9 mouse cellular contexts compared by ENCODE assay signal in the genomic region with DNA sequence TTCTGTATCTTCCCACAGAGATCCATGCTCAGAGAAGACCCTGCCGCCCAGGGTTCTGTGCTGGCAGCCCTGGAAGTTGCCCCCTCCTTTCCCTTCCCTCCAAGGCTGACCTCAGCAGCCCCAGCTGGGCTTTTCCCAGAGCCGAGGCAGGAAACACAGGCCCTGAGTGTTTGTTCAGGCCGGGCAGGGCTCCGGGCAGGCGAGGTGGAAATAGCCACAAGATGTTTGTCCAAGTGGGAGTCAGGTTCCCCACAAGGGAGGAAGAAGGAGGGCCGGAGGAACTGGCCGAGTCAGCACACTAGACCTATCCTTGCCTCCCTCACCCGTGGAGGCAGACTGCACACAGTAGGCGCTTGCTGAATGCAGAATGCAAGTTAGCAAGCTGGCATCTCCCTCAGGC. TPM values are rescaled to one million over a fixed set of nuclear protein-coding genes. Genes with fewer than 3 reads are reported as not detected.
A peak's percentile ranks its signal among the peaks of the same experiment; 100 is the strongest.
DNase-seq lines count a peak whose midpoint lies in the region; ATAC-seq and TF ChIP-seq lines count a peak whose summit lies in the region.
"Had no signal": no experiment of that assay in that cellular context is flagged by ENCODE, and none has a peak within 500 bp of the region (broad histone marks: within the 10 kb centered on the region; RNA-seq: fewer than 3 reads in every experiment).

No protein-coding gene starts in this region.

- no peaks in the 10 kb centered on the region for H3K36me3 ChIP-seq in intestine, embryonic 15.5 days
- H3K36me3 ChIP-seq: neural tube, embryonic 12.5 days had no signal

- no peak overlapping the region for H3K9ac ChIP-seq in intestine, embryonic 15.5 days
- H3K9ac ChIP-seq: neural tube, embryonic 12.5 days had no signal

- peak overlapping the region; percentile 56 for H3K27ac ChIP-seq in intestine, embryonic 15.5 days
- H3K27ac ChIP-seq: neural tube, embryonic 12.5 days had no signal

- 30% methylated on average over 9 of the region's 9 CpGs for WGBS in intestine, embryonic 15.5 days
- WGBS in lung, adult 2 months: 18% methylated on average over 9 of the region's 9 CpGs

- DNase-seq in cerebellum, adult 11-12 months: peak; percentile 23
- DNase-seq in cerebellum, adult 18-20 months: no peak
- DNase-seq in thymus, postnatal 4 days: peak; percentile 17
- no peak for DNase-seq in thymus, postnatal 25 days
- DNase-seq in lung, adult 2 months: peak; percentile 72
- no peak for DNase-seq in B cell, adult 2 months

- no peaks in the 10 kb centered on the region for H3K27me3 ChIP-seq in intestine, embryonic 15.5 days (replicated peaks)

- TF ChIP-seq POLR2A in lung, adult 2 months (IDR thresholded peaks at IDR 0.05; ENCODE audit: borderline replicate concordance, extremely low read depth, low read depth, low read length): no peak; the same call in 1 of the 2 replicates

- ATAC-seq in intestine, embryonic 15.5 days: peak; percentile 38; the same call in 1 of the 2 replicates
- ATAC-seq in CD4-positive, CD25-positive, alpha-beta regulatory T cell, adult 4 months: no peak

- no peak for TF ChIP-seq CTCF in lung, adult 2 months (IDR thresholded peaks at IDR 0.05; ENCODE audit: insufficient read depth, low read length)

- H3K4me2 ChIP-seq in intestine, embryonic 15.5 days (replicated peaks): no peak overlapping the region
- H3K4me2 ChIP-seq: neural tube, embryonic 12.5 days had no signal

- H3K9me3 ChIP-seq in intestine, embryonic 15.5 days: no peaks in the 10 kb centered on the region
- H3K9me3 ChIP-seq: neural tube, embryonic 12.5 days had no signal

- H3K4me3 ChIP-seq in intestine, embryonic 15.5 days (replicated peaks): no peak overlapping the region
- H3K4me3 ChIP-seq in lung, adult 2 months (replicated peaks; ENCODE audit: extremely low read depth, low read depth, low read length): no peak overlapping the region
- H3K4me3 ChIP-seq: neural tube, embryonic 12.5 days had no signal

- H3K4me1 ChIP-seq in intestine, embryonic 15.5 days (replicated peaks): peaks cover 11% of the 10 kb centered on the region
- H3K4me1 ChIP-seq in lung, adult 2 months (ENCODE audit: control insufficient read depth, insufficient read depth, low read length): peaks cover 29% of the 10 kb centered on the region
- H3K4me1 ChIP-seq: neural tube, embryonic 12.5 days had no signal

RNA-seq across cellular contexts. Expression of a gene that starts 11.9 kb away (rescaled TPM):
- 26.6 and 28.9 TPM in 2 replicates for polyA plus RNA-seq in intestine, embryonic 15.5 days (2015; fragmentation: Nextera tagmentation; extraction: Ambion mirVana)
- 146 and 185 TPM in 2 replicates for polyA plus RNA-seq in lung, adult 2 months (2012; rRNA removed)
- polyA plus RNA-seq in CD4-positive, CD25-positive, alpha-beta regulatory T cell, adult 4 months (2017; shearing (Covaris generic)): 1 to 10 TPM; 4.7 to 6.2 TPM

Comparison
In these comparisons a context has a peak if more than half of its experiments do, and no peak if none do; other contexts are left out.
1. DNase-seq: peak in cerebellum, adult 11-12 months (single experiment), thymus, postnatal 4 days (single experiment) and lung, adult 2 months (single experiment); none in cerebellum, adult 18-20 months (0 of 2), thymus, postnatal 25 days (single experiment) and B cell, adult 2 months (0 of 2).